Mouse (Mus musculus) embryonic facial prominence, embryonic 15.5 days (tissue): ENCODE measurements at regions not wholly inside any gene's neighbourhood (a gene's known extent, or its start where the extent isn't known, plus 50 kb on each side); places are given as distances from the start of the nearest gene placed in this dataset.
A peak's percentile ranks its signal among the peaks of the same experiment; 100 is the strongest.

Experiments used
- ATAC-seq: fragments of 200-750 bp; cut with Nextera tagmentation; 2 replicates; pipeline ENCODE4 v1.8.0; 2017; ENCODE audit warnings: low read depth, moderate TSS enrichment; ENCODE audit not compliant: insufficient number of reproducible peaks, low FRiP score, low TSS enrichment
- H3K27ac ChIP-seq: fragments of 300-500 bp; sonication (generic); replicated peaks from 2 replicates; pipeline ENCODE4 v1.5.1; 2015; ENCODE audit warnings: mild to moderate bottlenecking, inconsistent platforms
- H3K27me3 ChIP-seq: fragments of 300-500 bp; sonication (generic); 2 replicates; pipeline ENCODE4 v1.6.1; 2015; ENCODE audit warnings: inconsistent platforms
- H3K36me3 ChIP-seq: fragments of 300-500 bp; sonication (generic); 2 replicates; pipeline ENCODE4 v1.6.1; 2015; ENCODE audit warnings: mild to moderate bottlenecking, inconsistent platforms
- H3K4me1 ChIP-seq: fragments of 300-500 bp; sonication (generic); 2 replicates; pipeline ENCODE4 v1.6.1; 2015; ENCODE audit warnings: inconsistent platforms
- H3K4me2 ChIP-seq: fragments of 300-500 bp; sonication (generic); replicated peaks from 2 replicates; pipeline ENCODE4 v1.6.1; 2015; ENCODE audit warnings: mild to moderate bottlenecking, inconsistent platforms
- H3K4me3 ChIP-seq: fragments of 300-500 bp; sonication (generic); replicated peaks from 2 replicates; pipeline ENCODE4 v1.5.1; 2015; ENCODE audit warnings: mild to moderate bottlenecking, inconsistent platforms
- H3K9ac ChIP-seq: fragments of 300-500 bp; sonication (generic); 2 replicates; pipeline ENCODE4 v1.6.1; 2015; ENCODE audit warnings: inconsistent platforms
- H3K9me3 ChIP-seq: fragments of 300-500 bp; sonication (generic); replicated peaks from 2 replicates; pipeline ENCODE4 v1.6.1; 2016; ENCODE audit warnings: inconsistent platforms
- whole genome bisulfite sequencing: fragments of 180-500 bp; shearing (Covaris S2); methylation state at CpG from one replicate; pipeline ENCODE4 v1.1.7; 2015; 5-methylcytosine and 5-hydroxymethylcytosine counted together

GRCm38 (mm10) chr13:71334925-71335324, 493.3 kb upstream of the Adamts16 start:
- WGBS = 83% methylated on average over 4 of the region's 4 CpGs

GRCm38 (mm10) chr13:71333146-71333545, 491.5 kb upstream of the Adamts16 start:
- no peaks in the 10 kb centered on the region for H3K9me3 ChIP-seq
- H3K4me1 ChIP-seq = no peaks in the 10 kb centered on the region
- H3K27me3 ChIP-seq = no peaks in the 10 kb centered on the region
- no peak overlapping the region for H3K4me2 ChIP-seq
- 73% methylated on average over 4 of the region's 4 CpGs for WGBS
- H3K9ac ChIP-seq = no peak overlapping the region
- H3K4me3 ChIP-seq = no peak overlapping the region
- ATAC-seq = no peak
- H3K27ac ChIP-seq = 0 out of 2 replicates have a peak overlapping the region, but pooled peaks have one; percentile 24
- H3K36me3 ChIP-seq = no peaks in the 10 kb centered on the region

More at GRCm38 (mm10) chr13:71334925-71335324, 493.3 kb upstream of the Adamts16 start:
- H3K27me3 ChIP-seq = no peaks in the 10 kb centered on the region
- no peak overlapping the region for H3K4me3 ChIP-seq
- no peaks in the 10 kb centered on the region for H3K9me3 ChIP-seq
- no peak overlapping the region for H3K4me2 ChIP-seq
- H3K27ac ChIP-seq = no peak overlapping the region
- no peak overlapping the region for H3K9ac ChIP-seq
- H3K36me3 ChIP-seq = no peaks in the 10 kb centered on the region
- no peak for ATAC-seq
- no peaks in the 10 kb centered on the region for H3K4me1 ChIP-seq

GRCm38 (mm10) chr13:71330321-71330720, 488.7 kb upstream of the Adamts16 start:
- H3K4me2 ChIP-seq = no peak overlapping the region
- H3K27ac ChIP-seq = no peak overlapping the region
- no peaks in the 10 kb centered on the region for H3K4me1 ChIP-seq
- ATAC-seq = no peak
- no peaks in the 10 kb centered on the region for H3K27me3 ChIP-seq
- H3K9ac ChIP-seq = no peak overlapping the region
- H3K9me3 ChIP-seq = no peaks in the 10 kb centered on the region
- no peak overlapping the region for H3K4me3 ChIP-seq
- H3K36me3 ChIP-seq = no peaks in the 10 kb centered on the region
- whole genome bisulfite sequencing = 38% methylated on average over 6 of the region's 6 CpGs

- H3K27me3 ChIP-seq = no peaks in the 10 kb centered on the region
- no peak overlapping the region for H3K9ac ChIP-seq
- no peak overlapping the region for H3K4me2 ChIP-seq
- no peaks in the 10 kb centered on the region for H3K9me3 ChIP-seq
- no peak overlapping the region for H3K27ac ChIP-seq
- ATAC-seq = no peak
- H3K36me3 ChIP-seq = no peaks in the 10 kb centered on the region
- no peak overlapping the region for H3K4me3 ChIP-seq
- 73% methylated on average over 4 of the region's 4 CpGs for WGBS
- H3K4me1 ChIP-seq = no peaks in the 10 kb centered on the region
Observed at GRCm38 (mm10) chr13:71327802-71328753, 486.5 kb upstream of the Adamts16 start.

- no peak overlapping the region for H3K4me2 ChIP-seq
- no peak overlapping the region for H3K27ac ChIP-seq
- WGBS = 71% methylated on average over 3 of the region's 3 CpGs
- H3K9me3 ChIP-seq = no peaks in the 10 kb centered on the region
- H3K36me3 ChIP-seq = no peaks in the 10 kb centered on the region
- H3K4me3 ChIP-seq = no peak overlapping the region
- no peaks in the 10 kb centered on the region for H3K4me1 ChIP-seq
- H3K9ac ChIP-seq = no peak overlapping the region
- no peaks in the 10 kb centered on the region for H3K27me3 ChIP-seq
- no peak for ATAC-seq
Observed at GRCm38 (mm10) chr13:71320489-71320888, 478.9 kb upstream of the Adamts16 start.

- 93% methylated on average over 4 of the region's 4 CpGs for WGBS
- Histone ChIP-seq H3K36me3 (no peaks in the 10 kb centered on the region), H3K27ac (no peak overlapping the region), H3K9me3 (no peaks in the 10 kb centered on the region), H3K4me3 (no peak overlapping the region), H3K27me3 (no peaks in the 10 kb centered on the region), H3K4me2 (no peak overlapping the region), H3K4me1 (no peaks in the 10 kb centered on the region), H3K9ac (no peak overlapping the region)
- no peak for ATAC-seq
Observed at GRCm38 (mm10) chr13:71303956-71304355, 462.3 kb upstream of the Adamts16 start.

- Histone ChIP-seq H3K27ac (no peak overlapping the region), H3K36me3 (no peaks in the 10 kb centered on the region), H3K27me3 (no peaks in the 10 kb centered on the region), H3K9me3 (no peaks in the 10 kb centered on the region), H3K9ac (no peak overlapping the region), H3K4me1 (no peaks in the 10 kb centered on the region), H3K4me3 (no peak overlapping the region), H3K4me2 (no peak overlapping the region)
- no peak for ATAC-seq
- WGBS = 91% methylated on average over 2 of the region's 2 CpGs
Observed at GRCm38 (mm10) chr13:71275991-71276390, 434.4 kb upstream of the Adamts16 start.

- Histone ChIP-seq H3K9me3 (no peaks in the 10 kb centered on the region), H3K4me2 (no peak overlapping the region), H3K27ac (no peak overlapping the region), H3K4me1 (no peaks in the 10 kb centered on the region), H3K9ac (no peak overlapping the region), H3K36me3 (no peaks in the 10 kb centered on the region), H3K27me3 (no peaks in the 10 kb centered on the region), H3K4me3 (no peak overlapping the region)
- 52% methylated on average over 3 of the region's 3 CpGs for WGBS
- ATAC-seq = no peak
Observed at GRCm38 (mm10) chr13:71274139-71274538, 432.5 kb upstream of the Adamts16 start.

- Histone ChIP-seq H3K4me1 (no peaks in the 10 kb centered on the region), H3K9me3 (no peaks in the 10 kb centered on the region), H3K27me3 (no peaks in the 10 kb centered on the region), H3K4me2 (no peak overlapping the region), H3K36me3 (no peaks in the 10 kb centered on the region), H3K9ac (no peak overlapping the region), H3K4me3 (no peak overlapping the region), H3K27ac (no peak overlapping the region)
- 79% methylated on average over 5 of the region's 5 CpGs for WGBS
- ATAC-seq = no peak
Observed at GRCm38 (mm10) chr13:71273485-71273884, 431.9 kb upstream of the Adamts16 start.

GRCm38 (mm10) chr13:71273067-71273466, 431.5 kb upstream of the Adamts16 start:
- no peaks in the 10 kb centered on the region for H3K36me3 ChIP-seq
- H3K9ac ChIP-seq = no peak overlapping the region
- ATAC-seq = no peak
- 65% methylated on average over 1 of the region's 1 CpGs for WGBS
- H3K4me2 ChIP-seq = no peak overlapping the region
- H3K27ac ChIP-seq = no peak overlapping the region
- H3K27me3 ChIP-seq = no peaks in the 10 kb centered on the region
- H3K4me3 ChIP-seq = no peak overlapping the region
- H3K4me1 ChIP-seq = no peaks in the 10 kb centered on the region
- no peaks in the 10 kb centered on the region for H3K9me3 ChIP-seq

- Histone ChIP-seq H3K4me2 (no peak overlapping the region), H3K27ac (no peak overlapping the region), H3K27me3 (no peaks in the 10 kb centered on the region), H3K9ac (no peak overlapping the region), H3K4me1 (no peaks in the 10 kb centered on the region), H3K4me3 (no peak overlapping the region), H3K9me3 (no peaks in the 10 kb centered on the region), H3K36me3 (no peaks in the 10 kb centered on the region)
- 67% methylated on average over 5 of the region's 5 CpGs for WGBS
- no peak for ATAC-seq
Observed at GRCm38 (mm10) chr13:71272431-71272830, 430.8 kb upstream of the Adamts16 start.
